Mouse (Mus musculus) ES-E14 (cell line): ENCODE data around the gene Gm8453. TPM values are rescaled to one million over a fixed set of nuclear protein-coding genes. Genes with fewer than 3 reads are reported as not detected.
"Not testable (repeated sequence)": the region's sequence is repeated elsewhere in the genome, so short reads cannot be mapped to it uniquely, and the experiment has no call there.

Experiments used
- DNase-seq: peaks from one replicate; pipeline ENCODE4 v3.0.0-alpha.2; 2013; ENCODE audit warnings: low read depth, low spot score
- H3K27ac ChIP-seq: 2 replicates; pipeline ENCODE4 v1.5.1; 2012; ENCODE audit warnings: low read depth, mild to moderate bottlenecking, low read length, moderate library complexity, mixed read lengths; ENCODE audit not compliant: poor library complexity, insufficient read depth, severe bottlenecking
- H3K36me3 ChIP-seq: 2 replicates; pipeline ENCODE4 v1.6.1; 2012; ENCODE audit warnings: mild to moderate bottlenecking, low read length, moderate library complexity, mixed read lengths; ENCODE audit not compliant: control insufficient read depth, poor library complexity, insufficient read depth, severe bottlenecking
- H3K4me1 ChIP-seq, 2 experiments: fragments of 150-350 bp in 1 of 2; sonication (generic) in 1 of 2; 2 replicates each; pipeline ENCODE4 v1.6.1; 2012; ENCODE audit warnings: low read length in 2 of 2, mild to moderate bottlenecking in 1 of 2, mixed read lengths in 1 of 2; ENCODE audit not compliant: control insufficient read depth in 2 of 2, insufficient read depth in 2 of 2, poor library complexity in 1 of 2
- H3K4me3 ChIP-seq, 2 experiments: fragments of 150-350 bp in 1 of 2; sonication (generic) in 1 of 2; 2 replicates each; pipeline ENCODE4 v1.5.1; 2012; ENCODE audit warnings: low read length in 2 of 2, low read depth in 1 of 2, mild to moderate bottlenecking in 1 of 2, mixed read lengths in 1 of 2; ENCODE audit not compliant: insufficient read depth in 1 of 2, poor library complexity in 1 of 2, severe bottlenecking in 1 of 2
- H3K9ac ChIP-seq: 2 replicates; pipeline ENCODE4 v1.6.1; 2012; ENCODE audit warnings: low read depth, mild to moderate bottlenecking, low read length, mixed read lengths; ENCODE audit not compliant: poor library complexity, insufficient read depth, severe bottlenecking
- H3K9me3 ChIP-seq: fragments of 150-350 bp; sonication (generic); 2 replicates; pipeline ENCODE4 v1.6.1; 2012; ENCODE audit warnings: low read depth, mild to moderate bottlenecking, low read length; ENCODE audit not compliant: control insufficient read depth, insufficient read depth
- in situ Hi-C, 2 experiments: fragments of 600-800 bp; cut with MboI; formaldehyde crosslinking; loops; one replicate each; pipeline ENCODE4 v1.15.1; 2025; ENCODE audit warnings: low sequenced_read_pairs in 2 of 2, inconsistent platforms in 1 of 2; ENCODE audit not compliant: unreplicated experiment in 2 of 2
- total RNA-seq: library from RNA; depleted of rRNA; stranded (reverse); fragments of 300-350 nt; gene quantifications from 2 replicates; pipeline ENCODE4 v1.2.3, GENCODE M21; 2012; rRNA removed

Gene Gm8453
- total RNA-seq: not detected in 2 replicates

DNA sequence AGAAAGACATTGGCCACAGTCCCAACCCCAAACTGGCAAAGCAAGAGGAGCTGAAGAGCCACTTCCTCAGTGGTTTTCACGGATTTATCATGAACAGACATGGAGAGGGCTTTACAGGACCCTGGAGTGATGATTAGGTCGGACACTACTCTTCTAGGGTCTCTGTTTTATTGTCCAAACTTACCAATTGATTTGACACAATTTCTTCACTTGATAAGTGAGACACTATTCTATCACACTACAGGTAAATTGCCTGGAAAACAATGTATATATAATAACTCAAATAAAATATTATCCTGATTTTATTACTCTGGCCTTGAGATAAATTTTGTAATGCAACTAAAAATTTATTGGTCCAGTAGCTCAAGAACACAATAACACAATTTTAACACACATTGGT is at the start of gene Gm8453:
Gene Gm8453 (minus strand): TSS at position 101 of the 400 bp plus-strand sequence.
- in situ Hi-C loops, H3K27ac ChIP-seq, DNase-seq, H3K4me3 ChIP-seq, H3K9me3 ChIP-seq, H3K36me3 ChIP-seq, H3K9ac ChIP-seq, H3K4me1 ChIP-seq: not testable (repeated sequence)

DNA sequence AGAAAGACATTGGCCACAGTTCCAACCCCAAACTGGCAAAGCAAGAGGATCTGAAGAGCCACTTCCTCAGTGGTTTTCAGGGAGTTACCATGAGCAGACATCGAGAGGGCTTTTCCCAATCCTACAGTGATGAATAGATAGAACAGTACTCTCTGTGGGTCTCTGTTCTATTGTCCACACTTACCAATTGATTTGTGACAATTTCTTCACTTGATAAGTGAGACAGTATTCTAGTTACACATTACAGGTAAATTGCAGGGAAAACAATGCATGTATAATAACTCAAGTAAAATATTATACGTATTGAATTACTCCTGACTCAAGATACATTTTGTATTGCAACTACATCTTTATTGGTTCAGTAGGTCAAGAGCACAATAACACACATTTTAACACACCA is 28.1 kb downstream of the Gm8453 start, which contains the start of gene Gm8653:
Gene Gm8653 (minus strand): TSS at position 101 of the 400 bp plus-strand sequence.
- H3K4me1 ChIP-seq, H3K27ac ChIP-seq, DNase-seq, H3K9ac ChIP-seq, H3K4me3 ChIP-seq, H3K36me3 ChIP-seq, in situ Hi-C loops, H3K9me3 ChIP-seq: not testable (repeated sequence)

DNA sequence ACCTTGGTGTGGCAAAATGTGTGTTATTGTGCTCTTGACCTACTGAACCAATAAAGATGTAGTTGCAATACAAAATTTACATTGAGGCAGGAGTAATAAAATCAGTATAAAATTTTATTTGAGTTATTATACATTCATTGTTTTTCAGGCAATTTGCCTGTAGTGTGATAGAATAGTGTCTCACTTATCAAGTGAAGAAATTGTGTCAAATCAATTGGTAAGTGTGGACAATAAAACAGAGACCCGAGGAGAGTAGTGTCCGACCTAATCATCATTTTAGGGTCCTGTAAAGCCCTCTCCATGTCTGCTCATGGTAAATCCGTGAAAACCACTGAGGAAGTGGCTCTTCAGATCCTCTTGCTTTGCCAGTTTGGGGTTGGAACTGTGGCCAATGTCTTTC is 40.2 kb downstream of the Gm8453 start, which contains the start of gene Vmn1r143:
Gene Vmn1r143 (plus strand): TSS at position 301 of the 400 bp plus-strand sequence.
- H3K9ac ChIP-seq, H3K9me3 ChIP-seq, H3K4me3 ChIP-seq, DNase-seq, in situ Hi-C loops, H3K27ac ChIP-seq, H3K4me1 ChIP-seq, H3K36me3 ChIP-seq: not testable (repeated sequence)

Other genes with a start within 250 kb of the Gm8453 start
- gene Vmn1r137, start 234.9 kb downstream of the Gm8453 start, total RNA-seq: not detected in 2 replicates
- gene Vmn1r138, start 200.6 kb downstream of the Gm8453 start, total RNA-seq: not detected in 2 replicates
- not detected in 2 replicates for gene Gm6176, start 173.2 kb downstream of the Gm8453 start, total RNA-seq
- gene Vmn1r139, start 160.4 kb downstream of the Gm8453 start, total RNA-seq: not detected in 2 replicates
- not detected in 2 replicates for gene Gm16451, start 111.2 kb downstream of the Gm8453 start, total RNA-seq
- gene Gm10666, start 94.7 kb downstream of the Gm8453 start, total RNA-seq: not detected in 2 replicates
- gene Vmn1r142, start 65.4 kb downstream of the Gm8453 start, total RNA-seq: not detected in 2 replicates
- gene Vmn1r143, start 40.1 kb downstream of the Gm8453 start, total RNA-seq: not detected in 2 replicates
- not detected in 2 replicates for gene Gm8653, start 28.2 kb downstream of the Gm8453 start, total RNA-seq
- not detected in 2 replicates for gene Gm4187, start 100.2 kb upstream of the Gm8453 start, total RNA-seq
- gene Gm8660, start 141.6 kb upstream of the Gm8453 start, total RNA-seq: not detected in 2 replicates
- not detected in 2 replicates for gene Vmn1r148, start 184.1 kb upstream of the Gm8453 start, total RNA-seq
- not detected in 2 replicates for gene Vmn1r149, start 208.7 kb upstream of the Gm8453 start, total RNA-seq
- gene Gm10665, start 234.6 kb upstream of the Gm8453 start, total RNA-seq: not detected in 2 replicates